Mouse (Mus musculus): Measurements from ENCODE around the gene Adam1a. TPM values are rescaled to one million over a fixed set of nuclear protein-coding genes. Genes with fewer than 3 reads are reported as not detected.

The Adam1a gene
- polyA plus RNA-seq, 1 experiment = 0.77 TPM

GRCm38 (mm10) chr5:121534521-121534920, 10.8 kb downstream of the Adam1a start:
- H3K36me3 ChIP-seq (ENCODE audit: control insufficient read depth, insufficient read depth) = peaks cover 26% of the 10 kb centered on the region
- no peak overlapping the region for H3ac ChIP-seq (ENCODE audit: control insufficient read depth, insufficient read length)
- TF ChIP-seq E2F4 (IDR thresholded peaks at IDR 0.05; ENCODE audit: insufficient read depth) (no peak), TCF12 (IDR thresholded peaks at IDR 0.05; ENCODE audit: insufficient read depth, poor library complexity, severe bottlenecking) (no peak), POLR2AphosphoS2 (IDR thresholded peaks at IDR 0.05; ENCODE audit: insufficient read length, low read depth) (no peak), CEBPB (IDR thresholded peaks at IDR 0.05; ENCODE audit: insufficient read depth, poor library complexity, severe bottlenecking) (no peak), USF1 (IDR thresholded peaks at IDR 0.05; ENCODE audit: low read depth) (no peak), TCF3 (IDR thresholded peaks at IDR 0.05; ENCODE audit: insufficient read length, low read depth) (no peak), SRF (IDR thresholded peaks at IDR 0.05; ENCODE audit: control insufficient read depth, insufficient read length, low read depth) (no peak), MYOD1 (IDR thresholded peaks at IDR 0.05; ENCODE audit: control insufficient read depth in 1 of 3, insufficient read length in 2 of 3, low read depth in 2 of 3) (no peak), MYOG (IDR thresholded peaks at IDR 0.05; ENCODE audit: control insufficient read depth in 1 of 3, insufficient read depth in 1 of 3, insufficient read length in 2 of 3, low read depth in 2 of 3) (no peak), MAX (IDR thresholded peaks at IDR 0.05; ENCODE audit: low read depth) (no peak)
- no peaks in the 10 kb centered on the region for H3K27me3 ChIP-seq (ENCODE audit: control insufficient read depth, insufficient read depth, insufficient read length)
- H3K4me2 ChIP-seq (ENCODE audit: low read depth) = no peak overlapping the region
- H3K79me2 ChIP-seq (ENCODE audit: control insufficient read depth, insufficient read depth) = peaks cover 22% of the 10 kb centered on the region
- no peak overlapping the region for H3K4me3 ChIP-seq

- H3K79me2 ChIP-seq (ENCODE audit: control insufficient read depth, insufficient read depth) = no peaks in the 10 kb centered on the region
- H3K4me3 ChIP-seq = no peak overlapping the region
- no peak overlapping the region for H3ac ChIP-seq (ENCODE audit: control insufficient read depth, insufficient read length)
- TF ChIP-seq POLR2A (IDR thresholded peaks at IDR 0.05; ENCODE audit: insufficient read length, low read depth) (no peak), TCF3 (IDR thresholded peaks at IDR 0.05; ENCODE audit: insufficient read length, low read depth) (no peak), E2F4 (IDR thresholded peaks at IDR 0.05; ENCODE audit: insufficient read depth) (no peak), MAX (IDR thresholded peaks at IDR 0.05; ENCODE audit: low read depth) (no peak), POLR2AphosphoS2 (IDR thresholded peaks at IDR 0.05; ENCODE audit: insufficient read length, low read depth) (no peak), CEBPB (IDR thresholded peaks at IDR 0.05; ENCODE audit: insufficient read depth, poor library complexity, severe bottlenecking) (no peak), TCF12 (IDR thresholded peaks at IDR 0.05; ENCODE audit: insufficient read depth, poor library complexity, severe bottlenecking) (no peak), USF1 (IDR thresholded peaks at IDR 0.05; ENCODE audit: low read depth) (no peak), SRF (IDR thresholded peaks at IDR 0.05; ENCODE audit: control insufficient read depth, insufficient read length, low read depth) (no peak), MYOG (IDR thresholded peaks at IDR 0.05; ENCODE audit: control insufficient read depth in 1 of 3, insufficient read depth in 1 of 3, insufficient read length in 2 of 3, low read depth in 2 of 3) (no peak), REST (IDR thresholded peaks at IDR 0.05; ENCODE audit: insufficient read depth, insufficient read length) (no peak), MYOD1 (IDR thresholded peaks at IDR 0.05; ENCODE audit: control insufficient read depth in 1 of 3, insufficient read length in 2 of 3, low read depth in 2 of 3) (no peak)
- no peaks in the 10 kb centered on the region for H3K27me3 ChIP-seq (ENCODE audit: control insufficient read depth, insufficient read depth, insufficient read length)
- peaks cover 56% of the 10 kb centered on the region for H3K36me3 ChIP-seq (ENCODE audit: control insufficient read depth, insufficient read depth)
- H3K4me2 ChIP-seq (ENCODE audit: low read depth) = no peak overlapping the region
Observed at GRCm38 (mm10) chr5:121526961-121527360, 18.3 kb downstream of the Adam1a start.

- TF ChIP-seq POLR2AphosphoS2 (IDR thresholded peaks at IDR 0.05; ENCODE audit: insufficient read length, low read depth) (no peak), SRF (IDR thresholded peaks at IDR 0.05; ENCODE audit: control insufficient read depth, insufficient read length, low read depth) (no peak), TCF3 (IDR thresholded peaks at IDR 0.05; ENCODE audit: insufficient read length, low read depth) (no peak), MYOG (IDR thresholded peaks at IDR 0.05; ENCODE audit: control insufficient read depth in 1 of 3, insufficient read depth in 1 of 3, insufficient read length in 2 of 3, low read depth in 2 of 3) (no peak), USF1 (IDR thresholded peaks at IDR 0.05; ENCODE audit: low read depth) (no peak), POLR2A (IDR thresholded peaks at IDR 0.05; ENCODE audit: insufficient read length, low read depth) (no peak), MYOD1 (IDR thresholded peaks at IDR 0.05; ENCODE audit: control insufficient read depth in 1 of 3, insufficient read length in 2 of 3, low read depth in 2 of 3) (no peak), MAX (IDR thresholded peaks at IDR 0.05; ENCODE audit: low read depth) (no peak), E2F4 (IDR thresholded peaks at IDR 0.05; ENCODE audit: insufficient read depth) (no peak), REST (IDR thresholded peaks at IDR 0.05; ENCODE audit: insufficient read depth, insufficient read length) (no peak), CEBPB (IDR thresholded peaks at IDR 0.05; ENCODE audit: insufficient read depth, poor library complexity, severe bottlenecking) (no peak), TCF12 (IDR thresholded peaks at IDR 0.05; ENCODE audit: insufficient read depth, poor library complexity, severe bottlenecking) (no peak)
- Histone ChIP-seq H3K4me3 (no peak overlapping the region), H3K27me3 (ENCODE audit: control insufficient read depth, insufficient read depth, insufficient read length) (no peaks in the 10 kb centered on the region), H3K36me3 (ENCODE audit: control insufficient read depth, insufficient read depth) (peaks cover 56% of the 10 kb centered on the region), H3ac (ENCODE audit: control insufficient read depth, insufficient read length) (no peak overlapping the region), H3K4me2 (ENCODE audit: low read depth) (no peak overlapping the region), H3K79me2 (ENCODE audit: control insufficient read depth, insufficient read depth) (no peaks in the 10 kb centered on the region)
Observed at GRCm38 (mm10) chr5:121526526-121526925, 18.8 kb downstream of the Adam1a start.

- peaks cover 55% of the 10 kb centered on the region for H3K36me3 ChIP-seq (ENCODE audit: control insufficient read depth, insufficient read depth)
- H3K79me2 ChIP-seq (ENCODE audit: control insufficient read depth, insufficient read depth) = no peaks in the 10 kb centered on the region
- H3K27me3 ChIP-seq (ENCODE audit: control insufficient read depth, insufficient read depth, insufficient read length) = no peaks in the 10 kb centered on the region
- H3K4me3 ChIP-seq = no peak overlapping the region
- no peak overlapping the region for H3ac ChIP-seq (ENCODE audit: control insufficient read depth, insufficient read length)
- H3K4me2 ChIP-seq (ENCODE audit: low read depth) = no peak overlapping the region
- TF ChIP-seq E2F4 (IDR thresholded peaks at IDR 0.05; ENCODE audit: insufficient read depth) = no peak
- no peak for TF ChIP-seq MYOD1 (IDR thresholded peaks at IDR 0.05; ENCODE audit: control insufficient read depth in 1 of 3, insufficient read length in 2 of 3, low read depth in 2 of 3)
- no peak for TF ChIP-seq MAX (IDR thresholded peaks at IDR 0.05; ENCODE audit: low read depth)
- no peak for TF ChIP-seq REST (IDR thresholded peaks at IDR 0.05; ENCODE audit: insufficient read depth, insufficient read length)
- no peak for TF ChIP-seq USF1 (IDR thresholded peaks at IDR 0.05; ENCODE audit: low read depth)
- no peak for TF ChIP-seq TCF12 (IDR thresholded peaks at IDR 0.05; ENCODE audit: insufficient read depth, poor library complexity, severe bottlenecking)
- no peak for TF ChIP-seq TCF3 (IDR thresholded peaks at IDR 0.05; ENCODE audit: insufficient read length, low read depth)
- TF ChIP-seq SRF (IDR thresholded peaks at IDR 0.05; ENCODE audit: control insufficient read depth, insufficient read length, low read depth) = no peak
- no peak for TF ChIP-seq POLR2A (IDR thresholded peaks at IDR 0.05; ENCODE audit: insufficient read length, low read depth)
- TF ChIP-seq MYOG (IDR thresholded peaks at IDR 0.05; ENCODE audit: control insufficient read depth in 1 of 3, insufficient read depth in 1 of 3, insufficient read length in 2 of 3, low read depth in 2 of 3) = no peak
- TF ChIP-seq CEBPB (IDR thresholded peaks at IDR 0.05; ENCODE audit: insufficient read depth, poor library complexity, severe bottlenecking) = no peak
- no peak for TF ChIP-seq POLR2AphosphoS2 (IDR thresholded peaks at IDR 0.05; ENCODE audit: insufficient read length, low read depth)
Observed at GRCm38 (mm10) chr5:121525774-121526450, 19.4 kb downstream of the Adam1a start.
